Mouse (Mus musculus) CH12.LX (cell line): ENCODE data around the gene Slc9a9. TPM values are rescaled to one million over a fixed set of nuclear protein-coding genes. Genes with fewer than 3 reads are reported as not detected.

Experiments
- DNase-seq: peaks from one replicate; pipeline ENCODE4 v3.0.0-alpha.2; 2013; ENCODE audit errors: extremely low read depth
- H3K27ac ChIP-seq: 2 replicates; pipeline ENCODE4 v1.5.1; 2012; ENCODE audit warnings: low read depth, mild to moderate bottlenecking, control low read depth, moderate library complexity; ENCODE audit not compliant: insufficient read depth
- H3K27me3 ChIP-seq: replicated peaks from 2 replicates; pipeline ENCODE3; 2012; ENCODE audit warnings: inconsistent platforms
- H3K36me3 ChIP-seq, 2 experiments: replicated peaks in 1 of 2; 2 replicates each; pipeline versions ENCODE3 to v1.6.1; 2012; ENCODE audit warnings: inconsistent platforms in 1 of 2, low read length in 1 of 2, mild to moderate bottlenecking in 1 of 2, mixed read lengths in 1 of 2, moderate library complexity in 1 of 2; ENCODE audit not compliant: control insufficient read depth in 1 of 2, insufficient read depth in 1 of 2
- H3K4me1 ChIP-seq, 2 experiments: 2 replicates each; pipeline ENCODE4 v1.6.1; 2012; ENCODE audit warnings: inconsistent platforms in 1 of 2, moderate library complexity in 1 of 2; ENCODE audit not compliant: insufficient read depth in 2 of 2, control insufficient read depth in 1 of 2
- H3K4me2 ChIP-seq: 2 replicates; pipeline ENCODE4 v1.6.1; 2012; ENCODE audit warnings: low read depth, mild to moderate bottlenecking, control low read depth; ENCODE audit not compliant: poor library complexity, insufficient read depth, severe bottlenecking
- H3K4me3 ChIP-seq, 3 experiments: fragments of 150-350 bp in 1 of 3; sonication (generic) in 1 of 3; replicated peaks in 1 of 3; 2 replicates each; pipeline versions ENCODE3 to v1.5.1; 2011 to 2012; ENCODE audit warnings: low read depth in 2 of 3, low read length in 2 of 3, mild to moderate bottlenecking in 2 of 3, moderate library complexity in 2 of 3, control low read depth in 1 of 3, improper control_type of control experiment in 1 of 3, inconsistent platforms in 1 of 3, mixed read lengths in 1 of 3; ENCODE audit not compliant: poor library complexity in 1 of 3
- H3K79me2 ChIP-seq: replicated peaks from 2 replicates; pipeline ENCODE4 v1.6.1; 2012; ENCODE audit warnings: mild to moderate bottlenecking, moderate library complexity; ENCODE audit not compliant: control insufficient read depth, poor library complexity, insufficient read depth, severe bottlenecking; ENCODE audit errors: extremely low read depth
- H3K9ac ChIP-seq: 2 replicates; pipeline ENCODE4 v1.6.1; 2012; ENCODE audit warnings: low read depth, mild to moderate bottlenecking, control low read depth, moderate library complexity; ENCODE audit not compliant: insufficient read depth
- H3K9me3 ChIP-seq: replicated peaks from 2 replicates; pipeline ENCODE3; 2012; ENCODE audit warnings: low read length, inconsistent platforms, mixed read lengths
- BHLHE40 ChIP-seq: IDR thresholded peaks from 2 replicates; pipeline ENCODE4 v1.6.1; 2011; ENCODE audit warnings: mild to moderate bottlenecking, low read depth, low read length, improper control_type of control experiment
- CHD1 ChIP-seq: IDR thresholded peaks from 2 replicates; pipeline ENCODE4 v1.6.1; 2012; ENCODE audit warnings: low read depth, low read length, improper control_type of control experiment, inconsistent platforms
- E2F4 ChIP-seq: IDR thresholded peaks from 2 replicates; pipeline ENCODE4 v1.6.1; 2011; ENCODE audit warnings: low read depth, low read length, improper control_type of control experiment; ENCODE audit not compliant: insufficient replicate concordance
- EP300 ChIP-seq: IDR thresholded peaks from 2 replicates; pipeline ENCODE4 v1.6.1; 2011; ENCODE audit warnings: low read length, improper control_type of control experiment
- ETS1 ChIP-seq: conservative IDR thresholded peaks from 2 replicates; pipeline ENCODE4 v1.6.1; 2012; ENCODE audit warnings: low read depth, mild to moderate bottlenecking, inconsistent platforms, low read length, improper control_type of control experiment, moderate library complexity
- GABPA ChIP-seq: IDR thresholded peaks from 2 replicates; pipeline ENCODE4 v1.6.1; 2012; ENCODE audit warnings: low read depth, low read length, improper control_type of control experiment, inconsistent platforms; ENCODE audit not compliant: insufficient replicate concordance
- HCFC1 ChIP-seq: IDR thresholded peaks from 2 replicates; pipeline ENCODE4 v1.6.1; 2012; ENCODE audit warnings: low read depth, mild to moderate bottlenecking, inconsistent platforms, low read length, improper control_type of control experiment
- IRF4 ChIP-seq: IDR thresholded peaks from 2 replicates; pipeline ENCODE4 v1.6.1; 2014; ENCODE audit warnings: low read depth, mild to moderate bottlenecking, inconsistent platforms, low read length, improper control_type of control experiment
- JUN ChIP-seq: IDR thresholded peaks from 2 replicates; pipeline ENCODE4 v1.6.1; 2011; ENCODE audit warnings: low read depth, mild to moderate bottlenecking, low read length, improper control_type of control experiment, moderate library complexity; ENCODE audit not compliant: insufficient read depth
- MAFK ChIP-seq: IDR thresholded peaks from 2 replicates; pipeline ENCODE4 v1.6.1; 2011; ENCODE audit warnings: low read length, improper control_type of control experiment; ENCODE audit not compliant: insufficient replicate concordance
- MAZ ChIP-seq: IDR thresholded peaks from 2 replicates; pipeline ENCODE4 v1.6.1; 2012; ENCODE audit warnings: low read depth, mild to moderate bottlenecking, inconsistent platforms, low read length, improper control_type of control experiment, moderate library complexity
- MEF2A ChIP-seq: IDR thresholded peaks from 2 replicates; pipeline ENCODE4 v1.6.1; 2014; ENCODE audit warnings: low read depth, mild to moderate bottlenecking, inconsistent platforms, low read length, improper control_type of control experiment, borderline replicate concordance
- NELFE ChIP-seq: IDR thresholded peaks from 2 replicates; pipeline ENCODE4 v1.6.1; 2011; ENCODE audit warnings: low read depth, low read length, improper control_type of control experiment
- PAX5 ChIP-seq: IDR thresholded peaks from 2 replicates; pipeline ENCODE4 v1.6.1; 2012; ENCODE audit warnings: low read length, inconsistent platforms, mixed read lengths
- POLR2AphosphoS2 ChIP-seq: IDR thresholded peaks from 2 replicates; pipeline ENCODE4 v1.6.1; 2011; ENCODE audit warnings: low read depth, low read length, improper control_type of control experiment
- RAD21 ChIP-seq: IDR thresholded peaks from 2 replicates; pipeline ENCODE4 v1.6.1; 2011; ENCODE audit warnings: low read depth, mild to moderate bottlenecking, low read length, improper control_type of control experiment, moderate library complexity
- RCOR1 ChIP-seq: conservative IDR thresholded peaks from 2 replicates; pipeline ENCODE4 v1.6.1; 2012; ENCODE audit warnings: low read depth, mild to moderate bottlenecking, inconsistent platforms, low read length, improper control_type of control experiment
- SIN3A ChIP-seq: IDR thresholded peaks from 2 replicates; pipeline ENCODE4 v1.6.1; 2012; ENCODE audit warnings: low read length, improper control_type of control experiment, inconsistent platforms
- TBP ChIP-seq: conservative IDR thresholded peaks from 2 replicates; pipeline ENCODE4 v1.6.1; 2011; ENCODE audit warnings: low read depth, low read length, improper control_type of control experiment
- USF2 ChIP-seq: conservative IDR thresholded peaks from 2 replicates; pipeline ENCODE4 v1.6.1; 2011; ENCODE audit warnings: low read depth, low read length, improper control_type of control experiment
- ZKSCAN1 ChIP-seq: IDR thresholded peaks from 2 replicates; pipeline ENCODE4 v1.6.1; 2012; ENCODE audit warnings: low read depth, inconsistent platforms, low read length, improper control_type of control experiment, borderline replicate concordance
- ZNF384 ChIP-seq: IDR thresholded peaks from 2 replicates; pipeline ENCODE4 v1.6.1; 2012; ENCODE audit warnings: low read depth, low read length, improper control_type of control experiment, inconsistent platforms
- dilution Hi-C: fragments of 300-500 bp; cut with MboI; formaldehyde crosslinking; loops from 2 replicates; pipeline ENCODE4 v1.14.3; 2020; ENCODE audit warnings: low sequenced_read_pairs; ENCODE audit not compliant: extremely low pct_unique_long_range_greater_than_20kb, extremely low pct_ligation_motif_present
- in situ Hi-C: fragments of 300-500 bp; cut with MboI; formaldehyde crosslinking; loops from 3 replicates; pipeline ENCODE4 v1.14.3; 2019; ENCODE audit warnings: low sequenced_read_pairs, low pct_ligation_motif_present, low pct_unique_long_range_greater_than_20kb, mixed read lengths
- polyA plus RNA-seq: library from polyadenylated mRNA; unstranded; fragments of >175 nt; gene quantifications from 2 replicates; pipeline ENCODE4 v1.2.1, GENCODE M21; 2012; ENCODE audit warnings: low read depth; ENCODE audit not compliant: insufficient read length
- total RNA-seq, 2 experiments: library from RNA; depleted of rRNA; stranded (reverse); fragments of 300-350 nt in 1 of 2; fragments of >200 nt in 1 of 2; gene quantifications; 2 replicates each; pipeline ENCODE4 v1.2.3; 2012 to 2014

Slc9a9 gene
- total and polyA plus RNA-seq, 3 experiments = not detected

- H3K9me3 ChIP-seq = peaks cover 61% of the 10 kb centered on the region
- H3K27me3 ChIP-seq = no peaks in the 10 kb centered on the region
- dilution Hi-C loops (no loop called here), in situ Hi-C loops (no loop called here)
- no peak overlapping the region for H3K27ac ChIP-seq
- no peaks in the 10 kb centered on the region for H3K36me3 ChIP-seq
- no peak overlapping the region for H3K4me2 ChIP-seq
- no peak overlapping the region for H3K4me3 ChIP-seq
- H3K79me2 ChIP-seq = no peaks in the 10 kb centered on the region
- no peak for DNase-seq
- H3K4me1 ChIP-seq = no peaks in the 10 kb centered on the region
- H3K9ac ChIP-seq = no peak overlapping the region
- TF ChIP-seq POLR2AphosphoS2 = no peak
- TF ChIP-seq ETS1 = no peak
- no peak for TF ChIP-seq BHLHE40
- no peak for TF ChIP-seq EP300
- TF ChIP-seq ZNF384 = no peak
- no peak for TF ChIP-seq JUN
- TF ChIP-seq RAD21 = no peak
- TF ChIP-seq IRF4 = no peak
- TF ChIP-seq MEF2A = no peak
- TF ChIP-seq SIN3A = no peak
- no peak for TF ChIP-seq MAZ
- TF ChIP-seq CHD1 = no peak
- TF ChIP-seq MAFK = no peak
- no peak for TF ChIP-seq HCFC1
- TF ChIP-seq PAX5 = no peak
- TF ChIP-seq E2F4 = no peak
- no peak for TF ChIP-seq TBP
- TF ChIP-seq RCOR1 = no peak
These were observed 366.5 kb downstream of the Slc9a9 start for GRCm38 (mm10) chr9:95036209-95036608.

DNA sequence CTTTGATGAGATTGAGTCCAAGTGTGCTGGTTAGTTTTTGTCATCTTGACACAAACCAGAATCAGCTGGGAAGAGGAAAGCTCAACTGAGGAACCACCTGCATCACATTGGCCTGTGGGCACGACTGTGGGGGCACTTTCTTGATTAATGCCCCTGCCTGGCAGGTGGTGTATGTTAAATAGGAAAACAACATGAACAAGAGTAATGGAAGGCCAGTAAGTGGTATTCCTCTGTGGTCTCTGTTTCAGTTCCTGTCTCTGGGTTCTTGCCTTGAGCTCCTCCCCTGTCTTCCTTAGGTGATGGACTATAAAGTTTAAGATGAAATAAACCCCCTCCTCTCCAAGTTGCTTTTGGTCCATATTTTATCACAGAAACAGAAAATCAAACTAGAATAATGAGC lies 372.7 kb downstream of the Slc9a9 start:
- H3K4me2 ChIP-seq = no peak overlapping the region
- H3K4me3 ChIP-seq = no peak overlapping the region
- H3K9me3 ChIP-seq = peaks cover 50% of the 10 kb centered on the region
- TF ChIP-seq ZKSCAN1 (no peak), NELFE (no peak), GABPA (no peak), IRF4 (no peak), POLR2AphosphoS2 (no peak), USF2 (no peak), MAZ (no peak), HCFC1 (no peak)
- no peaks in the 10 kb centered on the region for H3K27me3 ChIP-seq
- no peaks in the 10 kb centered on the region for H3K4me1 ChIP-seq
- H3K9ac ChIP-seq = no peak overlapping the region
- H3K36me3 ChIP-seq = no peaks in the 10 kb centered on the region
- dilution Hi-C loops = no loop called here
- H3K27ac ChIP-seq = no peak overlapping the region
- no peaks in the 10 kb centered on the region for H3K79me2 ChIP-seq
- in situ Hi-C loops = no loop called here
- DNase-seq = no peak
